Mouse (Mus musculus) central nervous system, embryonic 18 days (tissue): ENCODE results near the gene Crebbp. TPM values are rescaled to one million over a fixed set of nuclear protein-coding genes. Genes with fewer than 3 reads are reported as not detected.

Source experiments
- polyA plus RNA-seq: library from polyadenylated mRNA; depleted of rRNA; stranded (reverse); fragments of >200 nt; gene quantifications from 2 replicates; pipeline ENCODE4 v1.2.3, GENCODE M21; 2012; rRNA removed

The Crebbp gene
- polyA plus RNA-seq, result 17.2 and 17.9 TPM in 2 replicates

DNA sequence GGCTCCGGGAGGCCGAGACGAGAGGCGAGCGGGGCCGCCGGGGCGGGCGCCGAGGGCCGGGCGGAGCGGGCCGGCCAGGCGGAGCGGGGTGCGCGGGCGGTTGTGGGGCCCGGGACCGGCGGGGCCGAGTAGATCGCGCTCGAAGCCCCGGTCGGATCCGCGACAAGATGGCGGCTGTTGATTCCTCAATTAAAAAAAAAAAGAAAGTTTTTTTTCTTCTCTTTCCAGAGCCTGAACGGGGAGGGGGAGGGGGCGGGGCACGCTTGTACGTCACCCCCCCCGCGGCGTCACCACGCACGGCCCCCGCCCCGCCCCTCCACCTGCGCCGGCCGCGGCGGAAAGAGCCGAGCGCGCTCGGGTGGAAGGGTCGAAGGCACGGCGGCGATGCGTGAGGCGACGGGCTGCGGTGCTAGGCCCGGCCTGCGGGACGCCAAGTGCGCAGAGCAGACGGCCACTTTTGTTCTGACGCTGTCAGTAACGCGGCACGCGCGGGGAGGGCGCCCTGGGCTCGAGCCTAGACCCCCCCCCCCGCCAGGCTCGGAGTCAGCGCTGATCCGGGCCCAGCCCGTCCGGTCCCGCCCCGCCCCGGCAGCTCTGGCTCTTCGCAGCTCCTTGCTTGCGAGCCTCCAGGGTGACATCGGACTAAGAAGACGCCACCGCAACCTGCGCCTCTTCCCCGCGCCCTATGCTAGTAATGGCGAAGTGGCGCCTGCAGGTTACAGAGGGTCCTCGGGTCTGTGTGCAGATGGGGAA is at the start of gene Crebbp:
Gene Crebbp, minus strand, starts transcription at position 199 of the 753 bp plus-strand sequence.

DNA sequence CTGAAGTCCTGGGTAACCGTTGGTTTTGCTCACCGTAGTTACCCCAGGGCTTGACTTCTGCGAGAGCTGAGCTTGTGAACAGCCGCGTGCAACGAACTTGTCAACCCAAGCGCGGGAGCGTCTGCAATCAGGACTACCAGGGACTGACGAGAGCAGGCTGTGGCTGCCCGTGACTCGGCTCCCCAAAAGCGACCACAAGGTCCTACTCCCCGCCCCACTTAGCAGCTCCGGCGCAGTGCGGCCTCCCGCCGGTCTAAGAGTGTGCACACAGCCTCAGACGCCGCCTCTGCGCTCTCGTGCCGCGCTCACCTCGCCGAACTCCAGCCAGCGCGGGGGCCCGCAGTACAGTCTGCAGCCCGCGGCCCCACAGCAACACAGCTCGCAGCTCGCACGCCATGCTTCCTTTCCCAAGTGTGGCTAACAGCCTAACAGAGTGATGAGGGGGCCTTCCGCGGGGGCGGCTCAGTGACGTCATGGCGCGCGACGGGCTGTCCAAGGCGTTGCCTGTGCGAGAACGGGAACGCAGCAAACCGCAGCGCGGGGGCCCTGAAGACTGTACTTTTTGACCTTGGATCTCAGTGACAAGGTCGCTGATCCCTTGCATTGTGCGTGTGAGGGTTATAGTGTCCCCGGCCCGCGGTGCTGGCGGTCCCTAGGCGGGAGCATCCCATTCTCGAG is 136.3 kb downstream of the Crebbp start, which contains the start of gene Trap1:
Gene Trap1, minus strand, starts transcription at position 444 of the 678 bp plus-strand sequence.

DNA sequence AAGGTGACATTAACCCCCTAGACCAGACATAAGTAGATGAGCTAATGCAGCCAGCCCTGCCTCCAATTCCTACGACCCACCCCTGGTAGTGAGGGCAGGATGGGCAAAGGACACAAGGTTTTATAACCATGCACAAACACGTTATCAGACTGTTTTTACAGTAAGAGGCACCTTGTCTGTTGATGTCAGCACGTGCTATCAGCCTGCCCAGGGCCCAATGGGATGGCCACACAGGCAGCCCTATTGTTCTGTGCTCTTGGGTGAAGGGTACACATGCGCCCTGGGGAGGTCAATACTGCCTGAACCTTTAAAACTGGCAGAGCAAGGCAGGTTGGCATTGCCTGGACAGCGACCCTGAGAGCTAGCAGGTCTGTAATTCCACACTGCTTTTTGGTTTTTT is 177.0 kb downstream of the Crebbp start, which contains the start of gene Dnase1:
Gene Dnase1, plus strand, starts transcription at position 136 of the 400 bp plus-strand sequence.

Other genes with a start within 250 kb of the Crebbp start
- 2.4 and 2.6 TPM in 2 replicates for gene Nlrc3, start 237.4 kb downstream of the Crebbp start, polyA plus RNA-seq
- gene Slx4, start 210.2 kb downstream of the Crebbp start, polyA plus RNA-seq, result 58.6 and 60.7 TPM in 2 replicates
- gene Dnase1, start 177.1 kb downstream of the Crebbp start, polyA plus RNA-seq, result 0.12 and 0.17 TPM in 2 replicates
- gene Trap1, start 136.2 kb downstream of the Crebbp start, polyA plus RNA-seq, result 65.1 and 68.8 TPM in 2 replicates
- 8.0 and 8.5 TPM in 2 replicates for gene Adcy9, start 206.5 kb upstream of the Crebbp start, polyA plus RNA-seq